ENCODE assay signal across 19 mouse cellular contexts in the genomic region with DNA sequence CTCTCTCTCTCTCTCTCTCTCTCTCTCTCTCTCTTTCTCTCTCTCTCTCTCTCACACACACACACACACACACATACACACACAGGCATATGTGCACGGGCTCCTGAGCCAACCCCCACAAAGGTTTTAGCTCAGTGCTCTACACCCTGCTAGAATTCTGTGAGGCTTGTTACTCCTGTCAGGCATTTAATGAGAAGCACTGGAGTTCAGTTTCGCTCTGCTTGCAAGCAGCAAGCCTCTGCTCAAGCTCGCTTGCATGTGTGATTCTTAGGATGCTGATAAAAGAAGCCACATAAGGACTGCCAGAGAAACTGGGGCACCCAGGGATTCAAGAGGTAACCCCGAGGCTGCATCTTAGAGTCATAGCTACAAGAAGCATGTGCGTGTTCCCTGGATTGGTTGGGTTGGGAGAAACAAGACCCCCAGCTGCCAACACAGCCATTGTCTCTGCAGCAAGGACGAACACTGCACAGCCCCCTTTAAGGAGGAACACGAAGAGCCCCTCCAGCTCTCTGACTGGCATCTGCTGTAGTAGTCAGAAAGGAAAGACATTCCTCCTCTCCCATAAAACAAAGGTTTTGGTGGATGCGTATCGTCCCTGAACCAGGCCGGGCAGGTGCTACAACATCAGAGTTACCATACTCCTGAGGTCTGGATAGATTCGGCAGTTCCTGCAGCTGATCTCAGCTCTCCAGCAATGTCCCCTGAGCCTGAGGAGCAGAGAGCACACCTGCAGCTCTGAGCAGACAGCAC.
DNase-seq lines count a peak whose midpoint lies in the region; ATAC-seq lines count a peak whose summit lies in the region.
"Had no signal": no experiment of that assay in that cellular context is flagged by ENCODE, and none has a peak within 500 bp of the region (broad histone marks: within the 10 kb centered on the region; RNA-seq: fewer than 3 reads in every experiment).

No protein-coding gene starts in this region.

- 54% methylated on average over 11 of the region's 11 CpGs for WGBS in forebrain, embryonic 13.5 days
- 56% methylated on average over 11 of the region's 11 CpGs for whole genome bisulfite sequencing in hindbrain, embryonic 15.5 days
- WGBS in midbrain, embryonic 15.5 days = 51% methylated on average over 11 of the region's 11 CpGs

- ATAC-seq in forebrain, embryonic 13.5 days = peak; percentile 33; the same call in 1 of the 2 replicates
- peak; percentile 54; the same call in 1 of the 2 replicates for ATAC-seq in hindbrain, embryonic 15.5 days (ENCODE audit: low FRiP score, low read depth)
- ATAC-seq in midbrain, embryonic 15.5 days (replicated peaks) = peak; percentile 67; the same call in 1 of the 2 replicates
- no peak for ATAC-seq in megakaryocyte progenitor cell, adult 5-6 weeks (replicated peaks; ENCODE audit: poor library complexity)
- ATAC-seq: inflammation-experienced regulatory T-cells, adult 6 months had no signal

- H3K4me2 ChIP-seq in forebrain, embryonic 13.5 days = no peak overlapping the region
- H3K4me2 ChIP-seq in hindbrain, embryonic 15.5 days = no peak overlapping the region
- H3K4me2 ChIP-seq in midbrain, embryonic 15.5 days = no peak overlapping the region
- H3K4me2 ChIP-seq: embryonic facial prominence, embryonic 15.5 days; heart, embryonic 15.5 days had no signal

- no peak overlapping the region for H3K9ac ChIP-seq in forebrain, embryonic 13.5 days
- H3K9ac ChIP-seq in hindbrain, embryonic 15.5 days = no peak overlapping the region
- peak overlapping the region; percentile 1; the same call in 1 of the 2 replicates for H3K9ac ChIP-seq in midbrain, embryonic 15.5 days
- H3K9ac ChIP-seq: embryonic facial prominence, embryonic 15.5 days; heart, embryonic 15.5 days had no signal

- H3K4me1 ChIP-seq in forebrain, embryonic 13.5 days = peaks cover 16% of the 10 kb centered on the region
- peaks cover 17% of the 10 kb centered on the region for H3K4me1 ChIP-seq in hindbrain, embryonic 15.5 days (replicated peaks)
- peaks cover 19% of the 10 kb centered on the region for H3K4me1 ChIP-seq in midbrain, embryonic 15.5 days
- H3K4me1 ChIP-seq: heart, embryonic 15.5 days had no signal

- intact Hi-C loops in left cerebral cortex, postnatal 14 days (cut with DNase I) = no loop called here

- no peaks in the 10 kb centered on the region for H3K36me3 ChIP-seq in forebrain, embryonic 13.5 days (ENCODE audit: poor library complexity, severe bottlenecking)
- H3K36me3 ChIP-seq in hindbrain, embryonic 15.5 days = no peaks in the 10 kb centered on the region
- no peaks in the 10 kb centered on the region for H3K36me3 ChIP-seq in midbrain, embryonic 15.5 days (replicated peaks)
- H3K36me3 ChIP-seq: embryonic facial prominence, embryonic 15.5 days; G1E; heart, embryonic 15.5 days had no signal

- H3K27ac ChIP-seq in forebrain, embryonic 13.5 days = 0 out of 2 replicates have a peak overlapping the region, but pooled peaks have one; percentile 8
- H3K27ac ChIP-seq in hindbrain, embryonic 15.5 days (replicated peaks) = peak overlapping the region; percentile 71
- peak overlapping the region; percentile 69 for H3K27ac ChIP-seq in midbrain, embryonic 15.5 days
- H3K27ac ChIP-seq: embryonic facial prominence, embryonic 15.5 days; heart, embryonic 15.5 days; macrophage had no signal

- no peak overlapping the region for H3K4me3 ChIP-seq in forebrain, embryonic 13.5 days
- no peak overlapping the region for H3K4me3 ChIP-seq in hindbrain, embryonic 15.5 days
- H3K4me3 ChIP-seq in midbrain, embryonic 15.5 days = no peak overlapping the region
- H3K4me3 ChIP-seq: embryonic facial prominence, embryonic 15.5 days; heart, embryonic 15.5 days; myocyte had no signal

- no peaks in the 10 kb centered on the region for H3K27me3 ChIP-seq in forebrain, embryonic 13.5 days
- H3K27me3 ChIP-seq in hindbrain, embryonic 15.5 days = no peaks in the 10 kb centered on the region
- H3K27me3 ChIP-seq in midbrain, embryonic 15.5 days (replicated peaks) = no peaks in the 10 kb centered on the region
- H3K27me3 ChIP-seq: embryonic facial prominence, embryonic 15.5 days; heart, embryonic 15.5 days had no signal

- DNase-seq in left cerebral cortex, postnatal 14 days (ENCODE audit: low spot score in 2 of 2) = peak; percentile 19 to 35
- DNase-seq in left cerebral cortex, adult 18-20 months (ENCODE audit: low spot score in 2 of 2) = no peak
- no peak for DNase-seq in thymus, postnatal 14 days
- DNase-seq in yolk sac, embryonic 10.5 days (ENCODE audit: low spot score) = no peak
- DNase-seq: adrenal gland, postnatal 10 days; cerebellum, postnatal 36 days; left cerebral cortex, postnatal 4 days; lung, adult 18-20 months; spleen, adult 18-20 months had no signal

- H3K9me3 ChIP-seq in forebrain, embryonic 13.5 days (replicated peaks) = no peaks in the 10 kb centered on the region
- H3K9me3 ChIP-seq in hindbrain, embryonic 15.5 days = no peaks in the 10 kb centered on the region
- no peaks in the 10 kb centered on the region for H3K9me3 ChIP-seq in midbrain, embryonic 15.5 days
- H3K9me3 ChIP-seq: embryonic facial prominence, embryonic 15.5 days; heart, embryonic 15.5 days had no signal

Comparison
In these comparisons a context has a peak if more than half of its experiments do, and no peak if none do; other contexts are left out.
1. DNase-seq: peak in left cerebral cortex, postnatal 14 days (2 of 2); none in left cerebral cortex, adult 18-20 months (0 of 2), thymus, postnatal 14 days (single experiment) and yolk sac, embryonic 10.5 days (single experiment).
2. H3K27ac ChIP-seq: peak in every context shown above with its lines; median percentile 71 in hindbrain, embryonic 15.5 days; 69 in midbrain, embryonic 15.5 days; 8 in forebrain, embryonic 13.5 days.